Mouse (Mus musculus) erythroblast, embryonic 14.5 days (primary cell): ENCODE measurements around the gene Bcl6b.

Experiments
- GATA1 ChIP-seq: IDR thresholded peaks from 2 replicates; pipeline ENCODE4 v1.6.1; 2012; ENCODE audit warnings: low read length, inconsistent platforms, mixed read lengths
- TAL1 ChIP-seq: IDR thresholded peaks from 3 replicates; pipeline ENCODE4 v1.6.1; 2012; ENCODE audit warnings: low read length, inconsistent platforms, mixed read lengths

GRCm38 (mm10) chr11:70192157-70192556, 37.4 kb downstream of the Bcl6b start:
- TF ChIP-seq GATA1: no peak
- TF ChIP-seq TAL1: no peak
